Comparison of ENCODE assay signal across 9 mouse cellular contexts in genomic region chr14:25554781-25555180, GRCm38 (mm10).
DNase-seq lines count a peak whose midpoint lies in the region; ATAC-seq and TF ChIP-seq lines count a peak whose summit lies in the region.
"Had no signal": no experiment of that assay in that cellular context is flagged by ENCODE, and none has a peak within 500 bp of the region (broad histone marks: within the 10 kb centered on the region; RNA-seq: fewer than 3 reads in every experiment).

No protein-coding gene starts in this region.

- no peak for TF ChIP-seq POLR2A in brain, embryonic 14.5 days (IDR thresholded peaks at IDR 0.05; ENCODE audit: borderline replicate concordance, extremely low read depth, insufficient read depth, insufficient read length, poor library complexity, severe bottlenecking)

- H3K4me3 ChIP-seq in heart, embryonic 11.5 days (ENCODE audit: low read depth, low read length), result no peak overlapping the region
- H3K4me3 ChIP-seq in hindbrain, embryonic 10.5 days, result no peak overlapping the region
- no peak overlapping the region for H3K4me3 ChIP-seq in midbrain, embryonic 15.5 days
- H3K4me3 ChIP-seq in left cerebral cortex, adult 2 months, result no peak overlapping the region

- no peak for TF ChIP-seq CTCF in brain, embryonic 14.5 days (IDR thresholded peaks at IDR 0.05; ENCODE audit: borderline replicate concordance, extremely low read depth, insufficient read depth, insufficient read length)
- TF ChIP-seq CTCF in left cerebral cortex, adult 2 months (IDR thresholded peaks at IDR 0.05), result no peak

- no peak overlapping the region; the same call in 1 of the 2 replicates for H3K4me2 ChIP-seq in heart, embryonic 11.5 days
- peak overlapping the region; percentile 19; the same call in 1 of the 2 replicates for H3K4me2 ChIP-seq in midbrain, embryonic 15.5 days

- ATAC-seq in heart, embryonic 11.5 days (replicated peaks; ENCODE audit: insufficient number of reproducible peaks, low FRiP score, low TSS enrichment), result no peak; the same call in 1 of the 2 replicates
- no peak for ATAC-seq in midbrain, embryonic 15.5 days (replicated peaks)

- intact Hi-C loops in heart, postnatal 14 days (cut with DNase I), result loop anchor here (5.0 kb wide), 2 partner anchors 37 to 172 kb away; no protein-coding TSS in a partner anchor
- intact Hi-C loops in left cerebral cortex, adult 2 months (cut with DNase I), result no loop called here

- 0 out of 2 replicates have a peak overlapping the region, but pooled peaks have one; percentile 15 for H3K27ac ChIP-seq in heart, embryonic 11.5 days (ENCODE audit: low read depth, low read length)
- H3K27ac ChIP-seq in hindbrain, embryonic 10.5 days, result peak overlapping the region; percentile 82
- peak overlapping the region; percentile 63 for H3K27ac ChIP-seq in midbrain, embryonic 15.5 days
- no peak overlapping the region for H3K27ac ChIP-seq in left cerebral cortex, adult 2 months

- peaks cover 2% of the 10 kb centered on the region for H3K36me3 ChIP-seq in heart, embryonic 11.5 days (ENCODE audit: control insufficient read depth, insufficient read depth, low read length)
- H3K36me3 ChIP-seq in hindbrain, embryonic 10.5 days, result peaks cover 47% of the 10 kb centered on the region
- H3K36me3 ChIP-seq in midbrain, embryonic 15.5 days (replicated peaks), result no peaks in the 10 kb centered on the region

- DNase-seq in heart, postnatal 14 days, result no peak
- peak; percentile 62 for DNase-seq in brain, embryonic 14.5 days (ENCODE audit: low read depth)
- DNase-seq in hindbrain, embryonic 10.5 days (ENCODE audit: low spot score), result no peak
- DNase-seq in urinary bladder, postnatal 25 days (ENCODE audit: low spot score), result no peak
- no peak for DNase-seq in left cerebral cortex, adult 2 months (ENCODE audit: extremely low spot score in 1 of 2, low spot score in 2 of 2)
- no peak for DNase-seq in ovary, postnatal 36 days (ENCODE audit: low spot score)
- DNase-seq: thymus, postnatal 25 days had no signal

- H3K9me3 ChIP-seq in heart, embryonic 11.5 days (replicated peaks; ENCODE audit: control insufficient read depth, low read length), result no peaks in the 10 kb centered on the region
- no peaks in the 10 kb centered on the region for H3K9me3 ChIP-seq in hindbrain, embryonic 10.5 days
- H3K9me3 ChIP-seq in midbrain, embryonic 15.5 days, result no peaks in the 10 kb centered on the region

- H3K4me1 ChIP-seq in heart, embryonic 11.5 days (ENCODE audit: control insufficient read depth, insufficient read depth, low read length), result peaks cover 59% of the 10 kb centered on the region
- H3K4me1 ChIP-seq in hindbrain, embryonic 10.5 days (replicated peaks), result peaks cover 76% of the 10 kb centered on the region
- H3K4me1 ChIP-seq in midbrain, embryonic 15.5 days, result peaks cover 76% of the 10 kb centered on the region

- no peak overlapping the region for H3K9ac ChIP-seq in heart, embryonic 11.5 days (ENCODE audit: low read depth, low read length)
- H3K9ac ChIP-seq in midbrain, embryonic 15.5 days, result peak overlapping the region; percentile 15; the same call in 1 of the 2 replicates

- WGBS in heart, embryonic 11.5 days (ENCODE audit: insufficient replicate concordance), result 10% methylated on average over 8 of the region's 8 CpGs
- 28% methylated on average over 8 of the region's 8 CpGs for WGBS in hindbrain, embryonic 10.5 days
- 9% methylated on average over 8 of the region's 8 CpGs for WGBS in midbrain, embryonic 15.5 days

- H3K27me3 ChIP-seq in heart, embryonic 11.5 days (ENCODE audit: control insufficient read depth, insufficient read depth, low read length), result no peaks in the 10 kb centered on the region
- H3K27me3 ChIP-seq in hindbrain, embryonic 10.5 days (ENCODE audit: insufficient read depth, poor library complexity, severe bottlenecking), result no peaks in the 10 kb centered on the region
- no peaks in the 10 kb centered on the region for H3K27me3 ChIP-seq in midbrain, embryonic 15.5 days (replicated peaks)
